In the genomic region with DNA sequence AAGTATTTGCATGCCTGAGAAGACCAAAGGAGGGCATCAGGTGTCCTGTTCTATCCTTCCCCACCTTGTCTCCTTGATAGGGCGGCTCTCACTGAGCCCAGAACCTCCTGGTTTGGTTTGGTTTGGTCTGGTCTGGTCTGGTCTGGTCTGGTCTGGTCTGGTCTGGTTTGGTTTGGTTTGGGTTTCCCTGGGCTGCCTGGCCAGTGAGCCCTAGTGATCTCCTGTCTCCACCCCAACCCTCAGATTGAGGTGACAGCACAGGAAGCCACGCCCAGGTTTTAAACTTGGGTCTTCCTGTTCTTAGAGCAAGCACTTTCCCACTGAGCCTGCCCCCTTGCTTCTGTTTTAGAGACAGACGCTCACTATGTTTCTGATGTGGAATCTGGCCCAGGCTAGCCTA, we compare ENCODE assay signal across 14 mouse cellular contexts.
DNase-seq lines count a peak whose midpoint lies in the region; ATAC-seq and TF ChIP-seq lines count a peak whose summit lies in the region.
"Had no signal": no experiment of that assay in that cellular context is flagged by ENCODE, and none has a peak within 500 bp of the region (broad histone marks: within the 10 kb centered on the region; RNA-seq: fewer than 3 reads in every experiment).

No protein-coding gene starts in this region.

- DNase-seq in adrenal gland, postnatal 14 days: peak; percentile 21
- no peak for DNase-seq in adrenal gland, postnatal 4 days (ENCODE audit: low spot score in 2 of 2)
- DNase-seq in ZHBTc4 (ENCODE audit: low read depth, low spot score): peak; percentile 89
- DNase-seq in kidney, postnatal 10 days: peak; percentile 30
- DNase-seq in spleen, postnatal 36 days (ENCODE audit: low spot score in 2 of 2): peak; percentile 54 to 57
- DNase-seq in left cerebral cortex, adult 9 months (ENCODE audit: low spot score in 2 of 2): no peak
- no peak for DNase-seq in forebrain, embryonic 14.5 days (ENCODE audit: low spot score)
- no peak for DNase-seq in hindbrain, postnatal 0 days (ENCODE audit: low spot score)
- DNase-seq: cerebellum, postnatal 10 days; retina, postnatal 1 day had no signal

- TF ChIP-seq CTCF in hindbrain, postnatal 0 days (IDR thresholded peaks at IDR 0.05; ENCODE audit: low read depth): no peak

- no peak overlapping the region for H3K4me2 ChIP-seq in forebrain, embryonic 14.5 days (ENCODE audit: low read length)
- no peak overlapping the region for H3K4me2 ChIP-seq in hindbrain, postnatal 0 days (ENCODE audit: low read depth, low read length)
- H3K4me2 ChIP-seq: forebrain, embryonic 12.5 days; limb, embryonic 13.5 days; midbrain, embryonic 13.5 days had no signal

- 76% methylated on average over 3 of the region's 3 CpGs for WGBS in forebrain, embryonic 14.5 days
- WGBS in hindbrain, postnatal 0 days: 83% methylated on average over 3 of the region's 3 CpGs

- no peak overlapping the region for H3K27ac ChIP-seq in forebrain, embryonic 14.5 days (ENCODE audit: low read depth, low read length)
- H3K27ac ChIP-seq in hindbrain, postnatal 0 days: no peak overlapping the region
- H3K27ac ChIP-seq: forebrain, embryonic 12.5 days; limb, embryonic 13.5 days; midbrain, embryonic 13.5 days; stomach, postnatal 0 days had no signal

- no peak for ATAC-seq in forebrain, embryonic 14.5 days
- no peak for ATAC-seq in hindbrain, postnatal 0 days
- ATAC-seq: midbrain, embryonic 13.5 days had no signal

- H3K36me3 ChIP-seq in forebrain, embryonic 14.5 days (ENCODE audit: control insufficient read depth, insufficient read depth, low read length): no peaks in the 10 kb centered on the region
- H3K36me3 ChIP-seq in hindbrain, postnatal 0 days (ENCODE audit: insufficient read depth, low read length): no peaks in the 10 kb centered on the region
- H3K36me3 ChIP-seq: forebrain, embryonic 12.5 days; limb, embryonic 13.5 days; midbrain, embryonic 13.5 days had no signal

- no peaks in the 10 kb centered on the region for H3K27me3 ChIP-seq in forebrain, embryonic 14.5 days (replicated peaks; ENCODE audit: control insufficient read depth, insufficient read depth, low read length)
- H3K27me3 ChIP-seq in hindbrain, postnatal 0 days (ENCODE audit: insufficient read depth, low read length): no peaks in the 10 kb centered on the region
- H3K27me3 ChIP-seq: midbrain, embryonic 13.5 days had no signal

- H3K9me3 ChIP-seq in forebrain, embryonic 14.5 days (replicated peaks; ENCODE audit: control insufficient read depth, low read length): no peaks in the 10 kb centered on the region
- no peaks in the 10 kb centered on the region for H3K9me3 ChIP-seq in hindbrain, postnatal 0 days (ENCODE audit: low read length)
- H3K9me3 ChIP-seq: forebrain, embryonic 12.5 days; limb, embryonic 13.5 days; midbrain, embryonic 13.5 days had no signal

- no peaks in the 10 kb centered on the region for H3K4me1 ChIP-seq in forebrain, embryonic 14.5 days (ENCODE audit: control insufficient read depth, insufficient read depth, low read length)
- no peaks in the 10 kb centered on the region for H3K4me1 ChIP-seq in hindbrain, postnatal 0 days (ENCODE audit: insufficient read depth, low read length)
- H3K4me1 ChIP-seq: forebrain, embryonic 12.5 days; limb, embryonic 13.5 days; midbrain, embryonic 13.5 days had no signal

- H3K4me3 ChIP-seq in forebrain, embryonic 14.5 days (ENCODE audit: low read depth, low read length): no peak overlapping the region
- no peak overlapping the region for H3K4me3 ChIP-seq in hindbrain, postnatal 0 days (ENCODE audit: low read length)
- H3K4me3 ChIP-seq: forebrain, embryonic 12.5 days; limb, embryonic 13.5 days; midbrain, embryonic 13.5 days had no signal

- no peak overlapping the region for H3K9ac ChIP-seq in forebrain, embryonic 14.5 days (ENCODE audit: low read length)
- no peak overlapping the region for H3K9ac ChIP-seq in hindbrain, postnatal 0 days (replicated peaks; ENCODE audit: low read length)
- H3K9ac ChIP-seq: forebrain, embryonic 12.5 days; limb, embryonic 13.5 days; midbrain, embryonic 13.5 days had no signal

Comparison
In these comparisons a context has a peak if more than half of its experiments do, and no peak if none do; other contexts are left out.
1. DNase-seq: peak in adrenal gland, postnatal 14 days (single experiment), ZHBTc4 (single experiment), kidney, postnatal 10 days (single experiment) and spleen, postnatal 36 days (2 of 2); none in adrenal gland, postnatal 4 days (0 of 2), left cerebral cortex, adult 9 months (0 of 2), forebrain, embryonic 14.5 days (single experiment) and hindbrain, postnatal 0 days (single experiment).